Mouse (Mus musculus) bone marrow, adult 2 months (tissue): ENCODE results near the gene Ifi44.

Experiments
- CTCF ChIP-seq: fragments of 200-500 bp; IDR thresholded peaks from 2 replicates; pipeline ENCODE4 v1.5.1; 2011; ENCODE audit warnings: low read length, control low read depth; ENCODE audit not compliant: control insufficient read depth, insufficient read depth
- POLR2A ChIP-seq: fragments of 200-500 bp; IDR thresholded peaks from 2 replicates; pipeline ENCODE4 v1.6.1; 2011; ENCODE audit warnings: low read depth, mild to moderate bottlenecking, control low read depth, low read length, borderline replicate concordance; ENCODE audit not compliant: control insufficient read depth

DNA sequence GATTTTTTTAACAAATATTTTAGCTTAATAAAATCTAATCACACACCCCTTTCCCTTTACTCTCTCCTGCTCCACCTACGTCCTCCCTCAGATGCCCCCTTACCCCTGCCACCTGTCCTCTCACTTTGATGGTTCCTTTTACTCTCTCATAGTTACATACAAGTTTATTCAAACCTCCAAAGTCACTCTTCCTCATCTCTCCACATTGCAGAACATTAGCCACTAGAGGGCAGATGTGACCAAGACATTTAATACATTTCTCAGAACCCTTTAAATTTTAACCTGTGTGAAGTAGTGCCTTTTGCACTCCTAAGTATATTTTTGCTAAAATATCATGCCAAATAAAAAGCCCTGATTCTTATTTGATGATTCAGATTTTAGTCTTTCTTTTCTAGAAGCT is 33.5 kb downstream of the Ifi44 start:
- TF ChIP-seq POLR2A (no peak), CTCF (no peak)
